In genomic region chr17:83985916-83986578, GRCm38 (mm10) we compare ENCODE assay signal across 9 mouse cellular contexts.
DNase-seq lines count a peak whose midpoint lies in the region; ATAC-seq and TF ChIP-seq lines count a peak whose summit lies in the region.
"Had no signal": no experiment of that assay in that cellular context is flagged by ENCODE, and none has a peak within 500 bp of the region (broad histone marks: within the 10 kb centered on the region; RNA-seq: fewer than 3 reads in every experiment).

No protein-coding gene starts in this region.

- H3K27me3 ChIP-seq in forebrain, postnatal 0 days (ENCODE audit: insufficient read depth, low read length) = no peaks in the 10 kb centered on the region
- H3K27me3 ChIP-seq in limb, embryonic 14.5 days (ENCODE audit: control insufficient read depth, insufficient read depth, low read length) = no peaks in the 10 kb centered on the region
- no peaks in the 10 kb centered on the region for H3K27me3 ChIP-seq in stomach, embryonic 14.5 days (ENCODE audit: control insufficient read depth, insufficient read depth, low read length)

- H3K4me2 ChIP-seq in forebrain, postnatal 0 days (ENCODE audit: low read depth) = no peak overlapping the region
- no peak overlapping the region for H3K4me2 ChIP-seq in limb, embryonic 14.5 days (replicated peaks; ENCODE audit: low read depth, low read length, severe bottlenecking)
- no peak overlapping the region for H3K4me2 ChIP-seq in stomach, embryonic 14.5 days (replicated peaks; ENCODE audit: low read depth, low read length)

- peak overlapping the region; percentile 16 for H3K27ac ChIP-seq in forebrain, postnatal 0 days (ENCODE audit: low read depth, low read length)
- H3K27ac ChIP-seq in limb, embryonic 14.5 days (replicated peaks; ENCODE audit: low read depth, low read length) = peak overlapping the region; percentile 75
- peak overlapping the region; percentile 83 for H3K27ac ChIP-seq in stomach, embryonic 14.5 days (ENCODE audit: low read length)
- H3K27ac ChIP-seq: macrophage had no signal

- 36% methylated on average over 15 of the region's 15 CpGs for WGBS in forebrain, postnatal 0 days
- 40% methylated on average over 15 of the region's 15 CpGs for WGBS in limb, embryonic 14.5 days
- 50% methylated on average over 15 of the region's 15 CpGs for WGBS in stomach, embryonic 14.5 days

- no peak for TF ChIP-seq CTCF in forebrain, postnatal 0 days (IDR thresholded peaks at IDR 0.05; ENCODE audit: low read depth)

- DNase-seq in spleen, postnatal 36 days (ENCODE audit: low spot score in 2 of 2) = peak; percentile 48 to 50
- DNase-seq in spleen, postnatal 10 days (ENCODE audit: low spot score in 2 of 2) = no peak
- DNase-seq in forebrain, postnatal 0 days = peak; percentile 36
- peak; percentile 27 for DNase-seq in limb, embryonic 14.5 days (ENCODE audit: low spot score)
- no peak for DNase-seq in testis, postnatal 14 days (ENCODE audit: low spot score)
- no peak for DNase-seq in spleen, adult 12 weeks (ENCODE audit: low spot score)
- DNase-seq in left cerebral cortex, postnatal 36 days (ENCODE audit: low spot score in 2 of 2) = no peak

- H3K9ac ChIP-seq in forebrain, postnatal 0 days = 0 out of 2 replicates have a peak overlapping the region, but pooled peaks have one; percentile 6
- no peak overlapping the region for H3K9ac ChIP-seq in limb, embryonic 14.5 days (ENCODE audit: low read depth, low read length, severe bottlenecking)
- H3K9ac ChIP-seq in stomach, embryonic 14.5 days (replicated peaks; ENCODE audit: low read depth, low read length) = no peak overlapping the region

- no peaks in the 10 kb centered on the region for H3K9me3 ChIP-seq in forebrain, postnatal 0 days (ENCODE audit: low read length)
- H3K9me3 ChIP-seq in limb, embryonic 14.5 days (ENCODE audit: control insufficient read depth, low read length) = no peaks in the 10 kb centered on the region
- no peaks in the 10 kb centered on the region for H3K9me3 ChIP-seq in stomach, embryonic 14.5 days (ENCODE audit: control insufficient read depth, low read depth, low read length)

- intact Hi-C loops in left cerebral cortex, postnatal 36 days (cut with DNase I) = no loop called here

- peak; percentile 82 for ATAC-seq in forebrain, postnatal 0 days
- ATAC-seq in limb, embryonic 14.5 days (ENCODE audit: low FRiP score, low read depth) = no peak
- no peak for ATAC-seq in stomach, embryonic 14.5 days (ENCODE audit: insufficient number of reproducible peaks, insufficient read depth, low FRiP score, low read depth)

- H3K36me3 ChIP-seq in forebrain, postnatal 0 days (ENCODE audit: insufficient read depth) = no peaks in the 10 kb centered on the region
- no peaks in the 10 kb centered on the region for H3K36me3 ChIP-seq in limb, embryonic 14.5 days (ENCODE audit: control insufficient read depth, insufficient read depth, low read length)
- H3K36me3 ChIP-seq in stomach, embryonic 14.5 days (ENCODE audit: control insufficient read depth, insufficient read depth, low read length) = no peaks in the 10 kb centered on the region

- no peak for TF ChIP-seq POLR2A in limb, embryonic 14.5 days (IDR thresholded peaks at IDR 0.05; ENCODE audit: borderline replicate concordance, extremely low read depth, insufficient read depth, insufficient read length)

- H3K4me3 ChIP-seq in forebrain, postnatal 0 days (ENCODE audit: low read depth, low read length) = no peak overlapping the region
- H3K4me3 ChIP-seq in limb, embryonic 14.5 days (replicated peaks; ENCODE audit: low read length) = no peak overlapping the region
- no peak overlapping the region for H3K4me3 ChIP-seq in stomach, embryonic 14.5 days (ENCODE audit: low read depth, low read length)

- 0 out of 2 replicates have a peak, but pooled peaks cover 4% of the 10 kb centered on the region for H3K4me1 ChIP-seq in forebrain, postnatal 0 days (ENCODE audit: insufficient read depth)
- H3K4me1 ChIP-seq in limb, embryonic 14.5 days (ENCODE audit: control insufficient read depth, insufficient read depth, low read length) = peaks cover 84% of the 10 kb centered on the region
- peaks cover 59% of the 10 kb centered on the region for H3K4me1 ChIP-seq in stomach, embryonic 14.5 days (ENCODE audit: control insufficient read depth, insufficient read depth, low read length)

Comparison
In these comparisons a context has a peak if more than half of its experiments do, and no peak if none do; other contexts are left out.
1. DNase-seq: peak in spleen, postnatal 36 days (2 of 2), forebrain, postnatal 0 days (single experiment) and limb, embryonic 14.5 days (single experiment); none in spleen, postnatal 10 days (0 of 2), testis, postnatal 14 days (single experiment), spleen, adult 12 weeks (single experiment) and left cerebral cortex, postnatal 36 days (0 of 2).
2. H3K27ac ChIP-seq: peak in every context shown above with its lines; median percentile 83 in stomach, embryonic 14.5 days; 75 in limb, embryonic 14.5 days; 16 in forebrain, postnatal 0 days.